Mouse (Mus musculus): ENCODE results near the gene Nupr1. TPM values are rescaled to one million over a fixed set of nuclear protein-coding genes. Genes with fewer than 3 reads are reported as not detected.
"Not testable (repeated sequence)": the region's sequence is repeated elsewhere in the genome, so short reads cannot be mapped to it uniquely, and the experiment has no call there.

Gene Nupr1
- total RNA-seq, 2 experiments from 2014 or later = 9.0 to 10.4 TPM

DNA sequence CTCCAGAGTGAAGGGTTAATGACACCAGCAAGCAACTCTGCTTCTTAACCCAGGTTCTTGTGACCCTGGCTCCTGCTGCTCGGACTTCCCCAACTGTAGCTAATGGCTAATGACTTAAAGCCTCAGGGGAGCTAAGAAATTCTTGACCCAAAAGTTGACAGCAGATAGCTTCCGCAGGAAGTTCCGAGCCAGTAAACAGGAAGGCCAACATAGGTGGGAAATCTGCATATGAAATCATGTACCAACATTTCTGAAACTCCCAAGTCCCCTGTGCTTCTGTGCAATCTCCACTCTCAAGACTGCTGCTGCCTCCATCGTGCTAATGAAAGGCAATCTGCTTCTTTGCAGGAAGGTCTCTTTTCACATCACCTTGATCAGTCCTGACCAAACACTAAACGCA lies 15.0 kb upstream of the Nupr1 start:
- no peak for ATAC-seq (replicated peaks; ENCODE audit: low FRiP score, poor library complexity, severe bottlenecking)

- ATAC-seq (replicated peaks; ENCODE audit: low FRiP score, poor library complexity, severe bottlenecking) = no peak
Measured at GRCm38 (mm10) chr7:126644914-126645313, 14.3 kb upstream of the Nupr1 start.

- no peak for ATAC-seq (replicated peaks; ENCODE audit: low FRiP score, poor library complexity, severe bottlenecking)
Measured at GRCm38 (mm10) chr7:126644345-126644744, 13.7 kb upstream of the Nupr1 start.

GRCm38 (mm10) chr7:126643244-126643617 lies 12.6 kb upstream of the Nupr1 start:
- ATAC-seq (replicated peaks; ENCODE audit: low FRiP score, poor library complexity, severe bottlenecking) = not testable (repeated sequence)

DNA sequence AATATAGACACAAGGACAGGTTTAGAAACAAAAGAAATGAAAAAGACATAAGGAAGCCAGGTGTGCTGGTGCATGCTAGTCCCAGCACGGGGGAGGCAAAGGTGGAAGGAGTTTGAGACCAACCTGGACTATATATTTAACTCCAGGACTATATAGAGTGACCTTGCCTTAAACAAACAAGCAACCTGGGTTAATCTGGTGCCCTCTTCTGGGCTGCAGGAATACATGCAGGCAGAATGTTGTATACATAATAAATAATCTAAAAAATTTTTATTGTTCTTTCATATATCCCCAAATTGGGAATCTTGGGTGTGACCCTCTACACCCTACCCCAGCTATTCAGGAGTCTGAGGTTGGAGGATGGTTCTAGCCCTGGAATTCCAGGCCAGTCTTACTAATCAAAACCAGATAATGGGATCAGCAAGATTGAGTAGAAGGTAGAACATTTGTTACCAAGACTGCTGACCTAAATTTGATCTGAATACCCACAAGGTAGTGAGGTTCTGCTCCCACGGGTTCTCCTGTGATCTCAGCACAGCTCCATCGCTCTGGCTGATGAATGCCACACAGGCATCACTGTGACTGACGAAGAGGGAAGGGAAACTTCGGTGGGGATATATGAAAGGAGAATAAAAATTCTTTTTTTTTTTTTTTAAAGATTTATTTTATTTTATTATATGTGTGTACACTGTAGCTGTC lies 12.0 kb upstream of the Nupr1 start:
- ATAC-seq (replicated peaks; ENCODE audit: low FRiP score, poor library complexity, severe bottlenecking) = no peak

- ATAC-seq (replicated peaks; ENCODE audit: low FRiP score, poor library complexity, severe bottlenecking) = peak; percentile 58; the same call in 1 of the 2 replicates
Measured at GRCm38 (mm10) chr7:126636733-126637520, 6.3 kb upstream of the Nupr1 start.

DNA sequence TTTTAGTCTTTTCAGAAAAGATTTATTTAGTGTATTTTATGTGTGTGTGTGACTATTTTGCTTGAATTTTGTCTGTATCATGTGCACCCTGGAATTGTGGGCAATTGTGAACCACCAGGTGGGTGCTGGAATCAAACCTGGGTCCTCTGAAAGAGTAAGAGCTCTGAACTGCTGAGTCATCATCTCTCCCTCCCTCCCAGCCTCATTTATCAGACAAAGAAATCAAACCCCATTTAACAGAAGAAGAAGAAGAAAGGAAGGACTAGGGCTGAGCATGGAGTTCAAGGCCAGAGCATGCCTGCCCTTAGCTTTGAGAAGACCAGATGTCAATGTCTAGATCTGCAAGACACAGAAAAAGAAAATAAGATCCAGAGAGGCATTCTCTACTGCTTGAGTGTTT lies 4.7 kb upstream of the Nupr1 start:
- no peak for ATAC-seq (replicated peaks; ENCODE audit: low FRiP score, poor library complexity, severe bottlenecking)

DNA sequence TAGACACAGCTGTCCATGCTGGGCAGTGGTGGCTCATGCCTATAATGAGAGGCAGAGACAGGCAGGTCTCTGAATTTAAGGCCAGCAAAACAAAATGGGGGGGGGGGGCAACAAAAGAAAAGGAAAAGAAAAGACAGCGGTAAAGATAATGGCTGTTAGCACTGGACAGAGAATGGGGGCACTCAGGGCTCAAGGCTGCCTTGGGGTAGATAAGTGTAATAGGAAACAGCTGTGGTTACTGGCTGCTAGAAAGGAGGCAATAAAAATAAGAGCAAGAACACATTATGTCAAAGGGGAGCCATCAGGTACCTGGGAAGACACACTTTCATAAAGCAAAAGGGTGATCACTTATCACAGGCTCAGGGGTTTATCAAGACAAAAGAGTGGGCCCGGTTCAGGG lies 1.8 kb upstream of the Nupr1 start:
- ATAC-seq (replicated peaks; ENCODE audit: low FRiP score, poor library complexity, severe bottlenecking) = no peak

DNA sequence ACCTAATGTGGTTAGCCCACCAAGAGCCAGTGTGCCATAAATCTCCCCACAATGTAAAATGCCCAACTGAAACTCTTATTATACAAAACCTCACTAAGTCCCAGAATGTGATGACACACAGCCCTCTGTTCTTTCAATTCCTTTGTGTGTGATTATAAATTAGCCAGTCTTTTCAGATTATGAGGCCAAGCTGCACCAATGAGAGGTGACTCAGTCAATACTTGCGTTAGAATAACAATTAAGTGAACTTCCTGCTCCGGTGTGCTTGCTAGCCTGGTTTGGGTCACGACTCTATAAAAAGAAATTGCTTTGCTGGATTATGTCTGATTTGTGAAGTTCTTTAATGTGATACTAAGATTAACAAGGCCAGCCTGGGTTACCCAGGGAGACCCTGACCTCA lies 746 bp downstream of the Nupr1 start:
- no peak for ATAC-seq (replicated peaks; ENCODE audit: low FRiP score, poor library complexity, severe bottlenecking)

- ATAC-seq (replicated peaks; ENCODE audit: low FRiP score, poor library complexity, severe bottlenecking) = no peak
Measured at GRCm38 (mm10) chr7:126628111-126628510, 2.5 kb downstream of the Nupr1 start.

GRCm38 (mm10) chr7:126625807-126626600 lies 4.7 kb downstream of the Nupr1 start:
- ATAC-seq (replicated peaks; ENCODE audit: low FRiP score, poor library complexity, severe bottlenecking) = no peak

- no peak for ATAC-seq (replicated peaks; ENCODE audit: low FRiP score, poor library complexity, severe bottlenecking)
Measured at GRCm38 (mm10) chr7:126625369-126625768, 5.3 kb downstream of the Nupr1 start.

DNA sequence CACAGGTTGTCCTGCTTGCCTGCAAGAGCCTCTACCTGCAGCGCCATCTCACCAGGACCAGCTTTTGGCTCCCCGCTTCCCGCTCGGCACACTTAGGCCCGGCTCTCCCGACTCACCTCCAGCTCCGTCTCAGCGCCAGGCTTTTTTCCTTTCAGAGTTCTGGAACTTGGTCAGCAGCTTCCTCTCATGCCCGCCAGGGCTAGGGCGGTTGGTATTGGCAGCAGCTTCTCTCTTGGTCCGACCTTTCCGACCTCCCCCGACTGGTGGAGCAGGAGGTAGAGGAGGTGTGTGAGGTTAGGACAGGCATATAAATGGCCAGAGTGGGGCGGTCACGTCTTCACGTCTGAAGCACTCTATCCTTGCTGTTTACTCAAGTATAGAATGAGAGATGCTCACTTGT lies 5.9 kb downstream of the Nupr1 start:
- ATAC-seq (replicated peaks; ENCODE audit: low FRiP score, poor library complexity, severe bottlenecking) = no peak

- ATAC-seq (replicated peaks; ENCODE audit: low FRiP score, poor library complexity, severe bottlenecking) = no peak
Measured at GRCm38 (mm10) chr7:126623381-126623780, 7.3 kb downstream of the Nupr1 start.

GRCm38 (mm10) chr7:126621452-126622359 lies 9.0 kb downstream of the Nupr1 start:
- ATAC-seq (replicated peaks; ENCODE audit: low FRiP score, poor library complexity, severe bottlenecking) = no peak

DNA sequence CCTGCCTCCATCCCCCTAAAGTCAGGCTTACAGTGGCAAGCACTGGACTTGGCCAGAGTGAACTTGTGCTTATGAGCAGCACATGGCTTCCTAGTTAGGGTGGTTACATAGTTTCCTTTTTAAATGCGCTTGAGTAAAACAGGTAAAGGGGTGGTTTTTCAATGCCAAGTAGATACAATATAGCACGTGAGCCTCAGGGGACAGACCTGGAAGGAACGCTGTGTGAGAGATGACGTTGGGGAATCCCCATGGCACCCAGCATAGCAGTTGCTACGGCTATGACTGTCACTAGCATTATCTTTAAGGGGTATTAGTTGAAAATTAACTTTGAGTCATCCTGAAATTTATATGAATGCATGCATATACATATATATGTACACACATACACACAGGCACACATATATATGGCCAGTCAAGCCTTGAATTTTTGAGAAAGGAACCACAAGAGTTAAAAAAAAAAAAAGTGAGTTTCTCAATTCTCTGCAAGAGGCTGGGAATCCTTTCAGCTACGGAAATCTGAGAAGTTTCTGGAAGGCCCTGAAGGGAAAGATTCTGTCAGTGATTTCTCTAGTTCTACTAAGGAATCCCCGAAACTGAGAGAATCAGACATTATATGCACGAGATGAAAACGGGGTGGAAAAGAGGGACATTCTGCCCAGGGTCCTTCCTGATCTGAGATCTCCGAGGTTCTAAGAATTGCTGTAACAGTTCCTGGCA lies 10.9 kb downstream of the Nupr1 start:
- no peak for ATAC-seq (replicated peaks; ENCODE audit: low FRiP score, poor library complexity, severe bottlenecking)

GRCm38 (mm10) chr7:126616707-126617106 lies 14.0 kb downstream of the Nupr1 start:
- no peak for ATAC-seq (replicated peaks; ENCODE audit: low FRiP score, poor library complexity, severe bottlenecking)

DNA sequence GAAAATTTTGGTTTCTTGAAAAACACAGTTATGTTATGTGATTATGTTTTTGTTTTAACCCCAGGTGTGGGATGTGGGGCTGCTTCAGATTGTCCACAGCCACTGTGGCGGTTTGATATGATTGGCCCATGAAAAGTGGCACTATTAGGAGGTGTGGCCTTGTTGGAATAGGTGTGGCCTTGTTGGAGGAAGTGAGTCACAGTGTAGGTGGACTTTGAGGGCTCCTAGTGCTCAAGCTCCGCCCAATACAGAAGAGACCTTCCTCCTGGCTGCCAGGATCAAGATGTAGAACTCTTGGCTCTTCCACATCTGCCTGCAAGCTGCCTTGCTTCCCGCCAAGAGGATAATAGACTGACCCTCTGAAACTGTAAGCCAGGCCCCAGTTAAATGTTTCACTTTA lies 17.9 kb downstream of the Nupr1 start:
- ATAC-seq (replicated peaks; ENCODE audit: low FRiP score, poor library complexity, severe bottlenecking) = no peak

DNA sequence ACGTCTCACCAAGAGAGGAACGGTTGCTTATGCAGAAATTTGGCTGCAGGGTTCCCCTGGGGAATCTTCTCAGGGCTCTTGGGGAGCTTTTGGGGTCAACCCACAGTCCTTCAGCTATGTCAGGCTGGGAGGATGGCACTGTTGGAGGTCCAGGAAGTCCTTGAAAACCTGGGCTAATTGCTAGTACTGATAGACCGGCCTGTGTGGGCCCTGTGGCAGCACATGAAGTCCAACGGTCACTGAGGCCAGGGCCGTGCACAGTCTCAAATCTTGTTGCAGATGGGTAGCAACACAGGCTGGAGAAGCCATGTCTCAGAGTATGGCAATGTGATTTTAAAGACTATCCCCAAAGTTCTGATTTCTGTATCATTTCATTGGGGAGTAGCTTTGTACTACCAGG lies 22.9 kb downstream of the Nupr1 start:
- ATAC-seq (replicated peaks; ENCODE audit: low FRiP score, poor library complexity, severe bottlenecking) = no peak

Measured in erythroblast, adult 5-6 weeks (primary cell).